Mouse (Mus musculus): ENCODE results near the gene Fam19a2.

- no peak for TF ChIP-seq CTCF (IDR thresholded peaks at IDR 0.05; ENCODE audit: low read depth, low read length)
- no peak for TF ChIP-seq POLR2A (IDR thresholded peaks at IDR 0.05; ENCODE audit: extremely low read depth, insufficient read depth, low read length)
Measured at GRCm38 (mm10) chr10:123723641-123724040, 459.8 kb downstream of the Fam19a2 start.
